11 mouse cellular contexts compared by ENCODE assay signal in the genomic region with DNA sequence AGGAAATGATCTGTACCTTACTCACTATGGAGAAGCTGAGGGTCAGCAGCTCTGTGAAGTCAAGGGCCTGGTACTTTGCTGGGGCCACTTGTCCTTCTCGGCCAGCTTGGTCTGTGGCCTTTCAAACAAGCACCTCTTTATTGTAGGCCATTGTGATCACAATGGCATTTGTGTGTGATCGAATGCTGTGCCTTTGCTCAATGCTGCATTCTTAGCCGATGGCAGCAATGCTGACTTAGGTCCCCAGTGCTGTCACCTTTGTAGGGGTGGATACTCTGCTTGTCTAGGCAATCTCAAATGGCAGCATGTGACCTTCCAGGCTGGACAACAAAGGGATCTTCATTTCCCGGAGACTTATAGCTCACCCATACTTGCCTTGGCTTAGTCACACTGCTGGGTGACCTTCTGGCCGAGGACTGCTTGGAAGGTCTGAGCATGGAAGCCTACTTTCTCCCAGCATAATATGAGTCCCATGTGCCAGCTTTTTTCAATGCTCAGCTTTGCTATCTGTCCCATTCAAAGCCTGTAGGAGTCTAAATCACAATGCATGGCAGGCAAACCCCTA.
"Had no signal": no experiment of that assay in that cellular context is flagged by ENCODE, and none has a peak within 500 bp of the region (broad histone marks: within the 10 kb centered on the region; RNA-seq: fewer than 3 reads in every experiment).

No protein-coding gene starts in this region.

- H3K4me1 ChIP-seq: liver, embryonic 13.5 days had no signal

- H3K4me3 ChIP-seq: layer of hippocampus, adult 2 months; left cerebral cortex, adult 2 months; liver, embryonic 13.5 days had no signal

- DNase-seq: kidney, adult 9 months; kidney, postnatal 25 days; liver, embryonic 13.5 days; lung, embryonic 14.5 days; thymus, adult 18-20 months; thymus, postnatal 14 days; thymus, postnatal 4 days had no signal

- H3K27ac ChIP-seq: kidney, postnatal 0 days; layer of hippocampus, adult 2 months; left cerebral cortex, adult 2 months; liver, embryonic 13.5 days; macrophage had no signal

- H3K27me3 ChIP-seq: liver, embryonic 13.5 days had no signal
